Mouse (Mus musculus) midbrain, embryonic 12.5 days (tissue): ENCODE results near the gene Cltc. TPM values are rescaled to one million over a fixed set of nuclear protein-coding genes. Genes with fewer than 3 reads are reported as not detected.

Experiments used
- ATAC-seq: fragments of 200-750 bp; cut with Nextera tagmentation; 2 replicates; pipeline ENCODE4 v1.8.0; 2017; ENCODE audit warnings: low read depth, moderate TSS enrichment, moderate library complexity; ENCODE audit not compliant: low FRiP score
- H3K27ac ChIP-seq: fragments of 300-500 bp; sonication (generic); replicated peaks from 2 replicates; pipeline ENCODE4 v1.5.1; 2016; ENCODE audit warnings: mild to moderate bottlenecking
- H3K27me3 ChIP-seq: fragments of 300-500 bp; sonication (generic); 2 replicates; pipeline ENCODE4 v1.6.1; 2016; ENCODE audit warnings: mild to moderate bottlenecking
- H3K36me3 ChIP-seq: fragments of 300-500 bp; sonication (generic); 2 replicates; pipeline ENCODE4 v1.6.1; 2016
- H3K4me1 ChIP-seq: fragments of 300-500 bp; sonication (generic); 2 replicates; pipeline ENCODE4 v1.6.1; 2016
- H3K4me2 ChIP-seq: fragments of 300-500 bp; sonication (generic); replicated peaks from 2 replicates; pipeline ENCODE4 v1.6.1; 2016; ENCODE audit warnings: mild to moderate bottlenecking, moderate library complexity
- H3K4me3 ChIP-seq: fragments of 300-500 bp; sonication (generic); 2 replicates; pipeline ENCODE4 v1.5.1; 2016; ENCODE audit warnings: mild to moderate bottlenecking
- H3K9ac ChIP-seq: fragments of 300-500 bp; sonication (generic); replicated peaks from 2 replicates; pipeline ENCODE4 v1.6.1; 2016; ENCODE audit warnings: mild to moderate bottlenecking, moderate library complexity
- H3K9me3 ChIP-seq: fragments of 300-500 bp; sonication (generic); 2 replicates; pipeline ENCODE4 v1.6.1; 2016; ENCODE audit warnings: mild to moderate bottlenecking
- WGBS: fragments of 180-500 bp; shearing (Covaris S2); methylation state at CpG from one replicate; pipeline ENCODE4 v1.1.7; 2016; 5-methylcytosine and 5-hydroxymethylcytosine counted together
- polyA plus RNA-seq: library from polyadenylated mRNA; unstranded; fragments of >200 nt; fragmentation: Nextera tagmentation; extraction: Ambion mirVana; gene quantifications from 2 replicates; pipeline ENCODE4 v1.2.1, GENCODE M21; 2016

Cltc gene
- polyA plus RNA-seq, 1 experiment from 2014 or later: 165 TPM

DNA sequence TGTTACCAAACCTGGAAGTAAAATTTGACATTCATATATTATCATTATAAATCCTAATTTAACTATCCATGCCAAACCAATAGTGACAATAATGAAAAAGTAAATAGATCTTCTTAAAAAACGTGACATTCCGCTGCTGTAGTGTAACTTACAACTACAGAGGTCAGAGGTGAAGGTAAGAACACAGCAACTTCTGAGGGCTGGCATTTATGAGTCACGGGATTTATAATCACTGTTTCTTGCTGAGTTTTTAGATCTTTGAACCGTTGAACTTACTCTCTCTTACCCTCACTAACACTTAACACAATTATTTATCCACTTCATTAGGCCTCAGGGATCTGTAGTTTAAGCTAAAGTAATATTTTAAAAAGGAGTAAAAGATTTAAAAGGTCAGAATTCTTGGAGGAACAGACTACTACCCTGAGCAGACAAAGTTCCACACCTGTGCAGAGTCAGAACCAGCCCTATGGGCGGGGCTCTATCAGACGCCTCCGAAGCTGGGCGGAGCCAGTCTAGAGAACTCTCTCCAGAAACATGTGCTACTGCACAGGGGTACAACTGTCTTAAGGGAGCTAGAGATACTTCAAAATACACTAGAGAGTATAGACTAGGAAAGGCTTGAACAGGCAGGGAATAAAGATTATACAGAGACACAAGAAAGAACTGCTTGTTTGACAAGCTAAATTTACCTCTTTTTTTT is 19.9 kb downstream of the Cltc start:
- 92% methylated on average over 8 of the region's 8 CpGs for WGBS
- no peak overlapping the region for H3K9ac ChIP-seq
- H3K9me3 ChIP-seq: no peaks in the 10 kb centered on the region
- H3K4me1 ChIP-seq: no peaks in the 10 kb centered on the region; the same call in 1 of the 2 replicates
- no peaks in the 10 kb centered on the region for H3K27me3 ChIP-seq
- ATAC-seq: no peak
- no peak overlapping the region for H3K4me3 ChIP-seq
- no peak overlapping the region for H3K4me2 ChIP-seq
- peaks cover 7% of the 10 kb centered on the region for H3K36me3 ChIP-seq
- H3K27ac ChIP-seq: no peak overlapping the region

DNA sequence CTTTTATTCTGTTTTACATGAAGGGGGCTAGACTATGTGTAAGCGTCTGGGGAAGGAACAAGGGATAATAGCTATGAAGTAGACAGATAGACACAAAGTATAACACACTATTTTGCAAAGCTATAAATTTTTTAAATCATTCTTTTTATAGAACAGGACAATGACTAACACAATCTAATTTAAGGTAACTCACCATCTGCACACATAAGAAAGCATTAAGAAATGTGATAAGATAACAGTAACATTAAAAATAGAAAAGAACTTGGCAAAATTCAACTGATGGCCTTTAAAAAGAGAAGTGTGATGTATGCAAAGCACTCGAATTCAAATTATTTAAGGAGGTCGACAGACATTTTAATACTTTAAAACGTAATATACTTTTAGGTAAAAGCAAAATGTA is 22.4 kb downstream of the Cltc start:
- Histone ChIP-seq H3K36me3 (peaks cover 24% of the 10 kb centered on the region), H3K4me3 (no peak overlapping the region), H3K9ac (no peak overlapping the region), H3K4me2 (no peak overlapping the region), H3K27ac (peak overlapping the region; percentile 35; the same call in 1 of the 2 replicates), H3K27me3 (no peaks in the 10 kb centered on the region), H3K9me3 (no peaks in the 10 kb centered on the region), H3K4me1 (no peaks in the 10 kb centered on the region; the same call in 1 of the 2 replicates)
- 91% methylated on average over 4 of the region's 4 CpGs for WGBS
- no peak for ATAC-seq

DNA sequence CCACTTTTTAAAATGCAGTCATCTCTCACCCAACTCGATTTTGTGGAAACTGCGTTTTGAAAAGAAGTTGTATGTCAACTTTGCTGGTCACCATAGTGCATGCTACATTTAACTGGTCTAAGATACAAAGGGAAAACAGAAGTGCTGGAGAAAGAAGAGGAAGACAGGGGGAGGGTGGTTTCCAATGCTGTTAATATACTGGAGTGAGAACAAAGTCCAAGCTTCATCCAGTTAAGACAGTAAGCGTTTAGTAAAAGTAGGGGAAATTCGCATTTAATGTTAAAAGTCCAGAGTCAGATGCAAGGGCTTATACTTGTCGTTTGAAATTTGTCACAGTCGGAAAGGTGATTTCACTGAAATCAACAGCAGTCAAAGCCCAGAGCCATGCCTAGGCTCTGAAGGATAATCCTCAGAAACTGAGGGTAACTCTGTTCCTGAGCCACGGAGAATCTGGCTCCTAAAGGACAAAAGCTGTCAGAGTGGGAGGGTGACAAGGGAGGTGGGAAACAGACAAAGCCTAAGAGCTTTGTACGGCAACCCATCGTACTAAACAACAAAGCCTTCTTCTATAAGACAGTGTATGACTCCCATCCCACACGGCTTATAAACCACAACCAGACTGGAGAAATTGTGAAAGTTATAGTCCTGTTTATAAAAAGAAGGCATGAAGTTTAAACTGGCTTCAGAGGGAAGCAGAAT is 23.0 kb downstream of the Cltc start:
- WGBS: 62% methylated on average over 10 of the region's 10 CpGs
- Histone ChIP-seq H3K27me3 (no peaks in the 10 kb centered on the region), H3K27ac (peak overlapping the region; percentile 35; the same call in 1 of the 2 replicates), H3K4me3 (no peak overlapping the region), H3K4me2 (no peak overlapping the region), H3K9ac (no peak overlapping the region), H3K36me3 (peaks cover 28% of the 10 kb centered on the region), H3K4me1 (no peaks in the 10 kb centered on the region; the same call in 1 of the 2 replicates), H3K9me3 (no peaks in the 10 kb centered on the region)
- no peak for ATAC-seq

DNA sequence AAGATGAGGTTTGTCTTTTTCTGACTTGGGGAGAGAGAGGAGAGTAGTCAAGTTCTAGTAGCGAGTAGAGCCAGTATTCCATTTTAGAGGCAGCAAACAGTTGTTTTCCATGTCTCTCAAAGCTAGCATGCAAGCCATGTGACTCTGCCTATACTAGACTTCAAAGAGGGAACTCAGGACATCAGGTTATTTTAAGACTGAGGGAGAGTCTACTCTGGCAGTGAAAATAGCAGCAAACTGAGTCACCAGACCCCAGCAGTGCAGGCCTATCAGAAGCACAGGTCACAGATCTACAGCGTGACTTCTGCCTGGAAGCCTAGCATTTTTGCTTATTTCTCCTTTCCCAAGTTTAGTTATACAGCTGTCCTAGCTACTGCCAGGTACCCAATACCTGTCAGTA is 25.9 kb downstream of the Cltc start:
- Histone ChIP-seq H3K9me3 (no peaks in the 10 kb centered on the region), H3K4me2 (no peak overlapping the region), H3K4me1 (no peaks in the 10 kb centered on the region; the same call in 1 of the 2 replicates), H3K27ac (no peak overlapping the region), H3K9ac (no peak overlapping the region), H3K36me3 (peaks cover 44% of the 10 kb centered on the region), H3K27me3 (no peaks in the 10 kb centered on the region), H3K4me3 (no peak overlapping the region)
- WGBS: 86% methylated on average over 2 of the region's 2 CpGs
- ATAC-seq: no peak

DNA sequence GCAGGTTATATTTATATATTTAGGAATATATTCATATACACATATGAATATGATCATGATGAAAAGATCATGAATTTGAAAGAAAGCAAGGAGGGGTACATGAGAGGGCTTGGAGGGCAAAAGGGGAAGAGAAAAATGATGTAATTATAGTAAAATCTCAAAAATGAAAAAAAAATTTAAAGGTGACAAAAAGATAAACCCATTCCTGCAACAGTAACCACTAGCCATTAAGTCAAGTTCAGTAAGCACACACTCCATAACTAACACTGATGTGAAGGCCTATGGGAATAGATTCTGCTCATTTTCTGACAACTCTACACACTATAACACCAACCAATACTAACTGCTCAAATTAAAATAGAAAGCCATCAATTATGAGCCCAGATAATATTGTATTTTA is 31.8 kb downstream of the Cltc start:
- no peaks in the 10 kb centered on the region for H3K27me3 ChIP-seq
- H3K9me3 ChIP-seq: no peaks in the 10 kb centered on the region
- no peak overlapping the region for H3K27ac ChIP-seq
- H3K4me1 ChIP-seq: no peaks in the 10 kb centered on the region
- no peak overlapping the region for H3K9ac ChIP-seq
- no peak overlapping the region for H3K4me3 ChIP-seq
- no peak overlapping the region for H3K4me2 ChIP-seq
- H3K36me3 ChIP-seq: peaks cover 53% of the 10 kb centered on the region
- ATAC-seq: no peak

DNA sequence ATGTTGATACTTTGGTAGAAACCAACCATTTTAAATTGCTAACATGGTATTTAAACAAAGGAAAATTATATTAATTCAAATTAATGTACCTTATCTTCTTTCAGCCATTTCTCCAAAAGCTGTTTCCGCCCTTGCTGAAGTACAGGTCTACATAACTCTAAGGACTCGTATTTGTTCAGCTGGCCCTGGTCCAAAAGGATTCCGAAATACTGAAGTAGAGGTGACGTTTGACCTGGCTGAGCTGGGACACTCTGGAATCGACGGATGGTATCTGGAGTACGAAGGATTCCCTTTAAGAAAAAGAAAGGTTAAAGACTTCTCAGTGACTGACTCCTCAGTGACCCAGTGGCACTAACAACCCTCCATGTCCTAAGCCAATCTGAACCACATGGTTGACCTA is 32.4 kb downstream of the Cltc start:
- Histone ChIP-seq H3K4me3 (no peak overlapping the region), H3K9ac (no peak overlapping the region), H3K27ac (no peak overlapping the region), H3K36me3 (peaks cover 56% of the 10 kb centered on the region), H3K4me1 (no peaks in the 10 kb centered on the region), H3K4me2 (no peak overlapping the region), H3K27me3 (no peaks in the 10 kb centered on the region), H3K9me3 (no peaks in the 10 kb centered on the region)
- WGBS: 91% methylated on average over 7 of the region's 7 CpGs
- no peak for ATAC-seq

DNA sequence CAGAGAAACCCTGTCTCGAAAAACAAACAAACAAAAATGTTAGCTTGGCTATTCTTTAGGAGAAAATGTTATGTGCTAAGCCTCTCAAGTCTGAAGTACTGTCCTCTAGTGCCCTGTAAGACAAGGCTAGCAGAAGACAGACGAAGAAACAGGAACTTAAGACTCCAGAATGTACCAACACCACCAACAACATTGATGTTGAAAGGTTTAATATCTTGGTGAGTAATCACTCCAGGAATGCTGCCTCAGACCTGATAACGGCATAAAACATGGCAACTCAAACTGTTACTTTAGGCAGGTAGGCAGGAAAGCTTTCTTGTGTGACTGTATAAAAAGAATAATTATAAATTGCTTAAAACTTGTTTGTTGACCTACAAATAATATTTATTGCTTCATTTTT is 33.4 kb downstream of the Cltc start:
- Histone ChIP-seq H3K9ac (no peak overlapping the region), H3K4me2 (no peak overlapping the region), H3K4me3 (no peak overlapping the region), H3K27me3 (no peaks in the 10 kb centered on the region), H3K9me3 (no peaks in the 10 kb centered on the region), H3K4me1 (no peaks in the 10 kb centered on the region), H3K27ac (no peak overlapping the region), H3K36me3 (peaks cover 58% of the 10 kb centered on the region)
- ATAC-seq: no peak
- 90% methylated on average over 3 of the region's 3 CpGs for WGBS

DNA sequence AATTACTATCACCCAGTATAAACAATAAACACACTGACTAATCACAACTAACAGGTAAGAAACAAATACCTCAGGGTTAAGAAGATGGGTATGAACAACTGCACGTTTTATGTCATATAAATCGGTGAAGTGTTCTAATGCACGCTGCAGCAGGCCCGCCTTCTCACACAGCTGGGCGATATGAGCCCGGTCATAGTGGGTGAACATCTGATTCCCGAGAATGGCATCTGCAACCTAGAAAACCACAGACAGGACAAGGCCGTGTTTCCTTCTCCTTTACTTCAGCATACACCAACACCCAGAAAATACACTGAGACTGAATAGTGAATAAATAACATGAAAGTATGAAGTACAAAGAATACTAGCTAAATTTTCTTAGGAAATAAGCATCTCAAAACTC is 38.0 kb downstream of the Cltc start:
- Histone ChIP-seq H3K9ac (no peak overlapping the region), H3K4me2 (no peak overlapping the region), H3K9me3 (no peaks in the 10 kb centered on the region), H3K4me1 (no peaks in the 10 kb centered on the region), H3K4me3 (no peak overlapping the region), H3K27ac (no peak overlapping the region), H3K36me3 (peaks cover 62% of the 10 kb centered on the region), H3K27me3 (no peaks in the 10 kb centered on the region)
- 94% methylated on average over 8 of the region's 8 CpGs for WGBS
- ATAC-seq: no peak

DNA sequence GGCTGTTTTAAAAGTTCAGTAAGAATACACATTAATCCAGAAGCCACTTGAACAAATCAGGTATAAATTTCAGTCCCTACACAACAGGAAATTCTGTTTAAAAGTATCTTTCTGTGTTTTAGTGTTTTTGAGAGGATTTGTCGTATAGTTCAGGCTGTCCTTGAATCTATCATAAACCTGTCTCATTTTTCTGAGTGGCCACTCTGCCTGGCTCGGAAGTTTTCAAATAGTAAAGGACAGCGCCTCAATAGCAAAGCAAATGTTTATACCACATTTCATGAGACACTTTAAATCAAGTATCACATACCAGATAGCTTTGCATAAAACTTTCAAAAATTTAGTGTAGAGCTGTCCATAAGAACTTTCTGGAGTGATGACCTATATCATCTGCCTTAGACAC is 39.0 kb downstream of the Cltc start:
- Histone ChIP-seq H3K4me2 (no peak overlapping the region), H3K4me3 (no peak overlapping the region), H3K9me3 (no peaks in the 10 kb centered on the region), H3K36me3 (peaks cover 62% of the 10 kb centered on the region), H3K4me1 (no peaks in the 10 kb centered on the region), H3K27me3 (no peaks in the 10 kb centered on the region), H3K9ac (no peak overlapping the region), H3K27ac (no peak overlapping the region)
- no peak for ATAC-seq
- WGBS: 93% methylated on average over 3 of the region's 3 CpGs

DNA sequence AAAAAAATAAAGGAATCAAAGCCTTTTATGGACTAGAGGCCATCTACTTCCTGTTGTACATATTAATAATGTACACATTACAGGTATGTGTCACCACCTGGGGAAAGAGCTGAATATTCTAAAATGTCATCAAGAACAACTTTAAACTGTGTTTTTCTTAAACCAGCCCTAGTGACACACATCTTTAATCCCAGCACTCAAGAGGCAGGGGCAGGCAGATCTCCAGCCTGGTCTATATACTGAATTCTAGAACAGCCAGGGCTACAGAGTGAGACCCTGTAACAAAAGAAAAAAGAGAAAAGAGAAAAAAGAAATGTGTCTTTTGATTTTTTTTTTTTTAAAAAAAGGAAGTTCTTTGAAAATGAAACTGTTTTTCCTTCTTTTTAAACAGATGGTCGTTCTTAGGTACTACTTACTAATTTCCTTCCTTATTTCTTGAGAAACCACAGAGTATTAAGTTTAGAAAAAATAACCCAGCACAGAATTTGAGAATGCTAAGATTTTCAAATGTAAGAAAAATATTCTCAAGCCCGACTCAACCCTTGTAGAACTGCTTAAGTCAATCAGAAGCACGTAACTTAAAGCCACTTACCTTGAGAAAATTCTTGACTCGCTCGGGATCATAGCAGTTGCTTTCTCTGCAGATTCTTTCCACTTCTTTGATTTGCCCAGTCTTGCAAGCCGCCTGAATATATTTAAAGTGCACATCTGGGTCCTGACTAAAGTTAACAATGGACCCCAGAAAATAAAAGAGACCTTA is 39.9 kb downstream of the Cltc start:
- H3K4me2 ChIP-seq: no peak overlapping the region
- no peaks in the 10 kb centered on the region for H3K4me1 ChIP-seq
- WGBS: 88% methylated on average over 6 of the region's 6 CpGs
- H3K36me3 ChIP-seq: peaks cover 64% of the 10 kb centered on the region
- H3K27me3 ChIP-seq: no peaks in the 10 kb centered on the region
- H3K9me3 ChIP-seq: no peaks in the 10 kb centered on the region
- H3K9ac ChIP-seq: no peak overlapping the region
- H3K27ac ChIP-seq: no peak overlapping the region
- ATAC-seq: no peak
- no peak overlapping the region for H3K4me3 ChIP-seq

DNA sequence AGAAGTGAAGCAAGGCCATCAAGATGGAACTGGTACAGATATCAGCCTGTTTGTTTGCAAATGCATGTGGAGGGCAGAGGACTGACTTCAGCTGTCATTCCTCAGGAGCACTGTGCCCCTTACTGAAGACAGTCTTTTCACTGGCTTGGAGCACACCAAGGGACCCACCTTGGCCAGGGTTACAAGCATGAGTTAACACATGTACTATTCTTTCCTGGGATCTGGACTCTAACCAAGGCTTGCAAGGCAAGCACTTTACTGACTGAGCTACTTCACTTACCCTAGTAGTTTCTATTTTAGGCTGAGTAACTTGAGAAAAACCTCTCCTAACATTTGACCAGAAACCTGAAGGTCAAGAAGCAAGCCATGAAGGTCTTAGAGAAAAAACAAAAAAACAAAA is 42.8 kb downstream of the Cltc start:
- Histone ChIP-seq H3K4me1 (no peaks in the 10 kb centered on the region), H3K4me3 (no peak overlapping the region), H3K9me3 (no peaks in the 10 kb centered on the region), H3K27me3 (no peaks in the 10 kb centered on the region), H3K4me2 (no peak overlapping the region), H3K27ac (no peak overlapping the region), H3K36me3 (peaks cover 73% of the 10 kb centered on the region), H3K9ac (no peak overlapping the region)
- no peak for ATAC-seq

DNA sequence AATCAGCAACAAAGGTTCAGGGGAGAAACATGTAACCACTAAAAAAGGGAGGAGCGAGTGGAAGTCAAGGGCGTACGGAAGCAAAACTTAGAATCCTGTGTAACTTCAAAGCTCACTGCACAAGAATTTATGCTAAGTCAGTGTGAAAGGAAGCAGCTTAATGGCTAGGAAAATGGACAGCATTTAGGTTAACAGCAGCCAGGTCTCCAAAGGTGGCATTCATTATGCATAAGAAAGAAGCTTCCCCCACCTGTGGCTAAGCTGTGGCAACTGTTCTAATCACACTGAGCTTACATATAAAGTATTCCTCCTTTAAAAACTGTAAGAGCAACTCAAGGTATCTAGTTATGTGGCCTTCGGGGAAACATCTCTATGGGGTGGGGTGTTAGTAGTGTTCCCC is 56.2 kb downstream of the Cltc start:
- H3K9me3 ChIP-seq: no peaks in the 10 kb centered on the region
- ATAC-seq: no peak
- 95% methylated on average over 4 of the region's 4 CpGs for WGBS
- no peak overlapping the region for H3K4me2 ChIP-seq
- H3K9ac ChIP-seq: no peak overlapping the region
- no peak overlapping the region for H3K4me3 ChIP-seq
- no peak overlapping the region for H3K27ac ChIP-seq
- H3K4me1 ChIP-seq: no peaks in the 10 kb centered on the region
- H3K36me3 ChIP-seq: peaks cover 73% of the 10 kb centered on the region
- H3K27me3 ChIP-seq: no peaks in the 10 kb centered on the region
